Mouse (Mus musculus): Measurements from ENCODE around the gene Coil. TPM values are rescaled to one million over a fixed set of nuclear protein-coding genes. Genes with fewer than 3 reads are reported as not detected.
A peak's percentile ranks its signal among the peaks of the same experiment; 100 is the strongest.

Gene Coil
- total and polyA plus RNA-seq, 2 experiments, result 2.7 TPM

- Histone ChIP-seq H3K4me1 (ENCODE audit: control insufficient read depth, insufficient read depth, low read length) (peaks cover 14% of the 10 kb centered on the region), H3K4me3 (ENCODE audit: insufficient read depth, low read depth, low read length) (no peak overlapping the region), H3K79me2 (ENCODE audit: control insufficient read depth, insufficient read depth, low read length) (0 out of 2 replicates have a peak, but pooled peaks cover under 1% of the 10 kb centered on the region), H3K9ac (ENCODE audit: low read depth, low read length) (no peak overlapping the region), H3K36me3 (ENCODE audit: control insufficient read depth, insufficient read depth, low read length) (peaks cover 32% of the 10 kb centered on the region), H3K27ac (replicated peaks; ENCODE audit: insufficient read depth, low read depth, low read length) (0 out of 2 replicates have a peak overlapping the region, but pooled peaks have one; percentile 13), H3K27me3 (ENCODE audit: control insufficient read depth, insufficient read depth, low read length) (no peaks in the 10 kb centered on the region)
- WGBS, result 62% methylated on average over 9 of the region's 9 CpGs
- peak; percentile 53 for DNase-seq (ENCODE audit: extremely low read depth, low read depth, low spot score)
- TF ChIP-seq POLR2A (IDR thresholded peaks at IDR 0.05; ENCODE audit: extremely low read depth, insufficient read depth, low read length) (no peak), CTCF (IDR thresholded peaks at IDR 0.05; ENCODE audit: low read depth, low read length) (peak; percentile 22; the same call in 1 of the 2 replicates)
Observed at GRCm38 (mm10) chr11:89020681-89021305, 50.7 kb downstream of the Coil start.

- Histone ChIP-seq H3K79me2 (ENCODE audit: control insufficient read depth, insufficient read depth, low read length) (no peaks in the 10 kb centered on the region), H3K4me1 (ENCODE audit: control insufficient read depth, insufficient read depth, low read length) (peaks cover 14% of the 10 kb centered on the region), H3K9ac (ENCODE audit: low read depth, low read length) (no peak overlapping the region), H3K27me3 (ENCODE audit: control insufficient read depth, insufficient read depth, low read length) (no peaks in the 10 kb centered on the region), H3K27ac (replicated peaks; ENCODE audit: insufficient read depth, low read depth, low read length) (peak overlapping the region; percentile 5; the same call in 1 of the 2 replicates), H3K36me3 (ENCODE audit: control insufficient read depth, insufficient read depth, low read length) (peaks cover 24% of the 10 kb centered on the region), H3K4me3 (ENCODE audit: insufficient read depth, low read depth, low read length) (no peak overlapping the region)
- TF ChIP-seq POLR2A (IDR thresholded peaks at IDR 0.05; ENCODE audit: extremely low read depth, insufficient read depth, low read length) (no peak), CTCF (IDR thresholded peaks at IDR 0.05; ENCODE audit: low read depth, low read length) (no peak)
- DNase-seq (ENCODE audit: extremely low read depth, low read depth, low spot score), result no peak
- 38% methylated on average over 7 of the region's 7 CpGs for WGBS
Observed at GRCm38 (mm10) chr11:89021687-89022086, 51.6 kb downstream of the Coil start.

GRCm38 (mm10) chr11:89022120-89022731 lies 52.2 kb downstream of the Coil start:
- WGBS, result 63% methylated on average over 8 of the region's 8 CpGs
- Histone ChIP-seq H3K36me3 (ENCODE audit: control insufficient read depth, insufficient read depth, low read length) (peaks cover 20% of the 10 kb centered on the region), H3K27ac (replicated peaks; ENCODE audit: insufficient read depth, low read depth, low read length) (0 out of 2 replicates have a peak overlapping the region, but pooled peaks have one; percentile 5), H3K4me1 (ENCODE audit: control insufficient read depth, insufficient read depth, low read length) (peaks cover 14% of the 10 kb centered on the region), H3K4me3 (ENCODE audit: insufficient read depth, low read depth, low read length) (no peak overlapping the region), H3K79me2 (ENCODE audit: control insufficient read depth, insufficient read depth, low read length) (no peaks in the 10 kb centered on the region), H3K27me3 (ENCODE audit: control insufficient read depth, insufficient read depth, low read length) (no peaks in the 10 kb centered on the region), H3K9ac (ENCODE audit: low read depth, low read length) (no peak overlapping the region)
- DNase-seq (ENCODE audit: extremely low read depth, low read depth, low spot score), result no peak
- TF ChIP-seq POLR2A (IDR thresholded peaks at IDR 0.05; ENCODE audit: extremely low read depth, insufficient read depth, low read length), result no peak
- no peak for TF ChIP-seq CTCF (IDR thresholded peaks at IDR 0.05; ENCODE audit: low read depth, low read length)

GRCm38 (mm10) chr11:89023477-89023876 lies 53.4 kb downstream of the Coil start:
- Histone ChIP-seq H3K79me2 (ENCODE audit: control insufficient read depth, insufficient read depth, low read length) (no peaks in the 10 kb centered on the region), H3K27me3 (ENCODE audit: control insufficient read depth, insufficient read depth, low read length) (no peaks in the 10 kb centered on the region), H3K4me3 (ENCODE audit: insufficient read depth, low read depth, low read length) (no peak overlapping the region), H3K36me3 (ENCODE audit: control insufficient read depth, insufficient read depth, low read length) (peaks cover 11% of the 10 kb centered on the region), H3K4me1 (ENCODE audit: control insufficient read depth, insufficient read depth, low read length) (peaks cover 14% of the 10 kb centered on the region), H3K9ac (ENCODE audit: low read depth, low read length) (no peak overlapping the region), H3K27ac (replicated peaks; ENCODE audit: insufficient read depth, low read depth, low read length) (peak overlapping the region; percentile 42)
- 55% methylated on average over 10 of the region's 10 CpGs for WGBS
- TF ChIP-seq CTCF (IDR thresholded peaks at IDR 0.05; ENCODE audit: low read depth, low read length), result no peak
- TF ChIP-seq POLR2A (IDR thresholded peaks at IDR 0.05; ENCODE audit: extremely low read depth, insufficient read depth, low read length), result no peak
- peak; percentile 45 for DNase-seq (ENCODE audit: extremely low read depth, low read depth, low spot score)

DNA sequence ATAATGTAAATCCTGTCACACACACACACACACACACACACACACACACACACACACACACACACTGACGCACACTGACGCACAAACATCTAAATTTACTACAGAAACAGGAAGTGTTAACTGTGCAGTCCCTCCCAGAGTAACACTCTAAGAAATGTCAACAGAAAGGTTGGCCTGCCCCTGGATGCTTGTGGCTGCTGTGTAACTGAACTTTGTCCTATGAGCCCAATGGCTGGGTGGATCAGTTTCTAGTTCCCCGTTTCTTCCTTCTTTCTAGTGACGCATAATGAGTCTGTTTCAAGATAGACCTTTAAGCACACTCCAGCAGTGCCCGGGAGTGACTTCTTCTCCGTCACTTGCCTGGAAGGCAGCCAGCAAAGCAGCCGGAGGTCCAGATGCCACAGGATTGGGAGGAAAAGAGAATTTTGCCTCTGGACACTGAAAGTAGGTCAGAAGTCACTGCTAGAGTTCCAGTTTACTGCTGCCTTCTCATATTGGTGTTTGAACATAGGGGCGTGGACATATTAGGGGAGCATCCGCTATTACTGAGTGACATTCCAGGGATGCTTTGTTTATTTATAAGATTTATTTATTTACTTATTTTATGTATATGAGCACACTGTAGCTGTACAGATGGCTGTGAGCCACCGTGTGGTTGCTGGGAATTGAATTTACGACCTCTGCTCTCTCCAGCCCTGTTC lies 54.3 kb downstream of the Coil start:
- Histone ChIP-seq H3K4me1 (ENCODE audit: control insufficient read depth, insufficient read depth, low read length) (peaks cover 14% of the 10 kb centered on the region), H3K79me2 (ENCODE audit: control insufficient read depth, insufficient read depth, low read length) (no peaks in the 10 kb centered on the region), H3K27me3 (ENCODE audit: control insufficient read depth, insufficient read depth, low read length) (no peaks in the 10 kb centered on the region), H3K4me3 (ENCODE audit: insufficient read depth, low read depth, low read length) (peak overlapping the region; percentile 29; the same call in 1 of the 2 replicates), H3K36me3 (ENCODE audit: control insufficient read depth, insufficient read depth, low read length) (peaks cover 7% of the 10 kb centered on the region; the same call in 1 of the 2 replicates), H3K27ac (replicated peaks; ENCODE audit: insufficient read depth, low read depth, low read length) (peak overlapping the region; percentile 92), H3K9ac (ENCODE audit: low read depth, low read length) (peak overlapping the region; percentile 64)
- WGBS, result 2% methylated on average over 11 of the region's 11 CpGs
- DNase-seq (ENCODE audit: extremely low read depth, low read depth, low spot score), result peak; percentile 94
- no peak for TF ChIP-seq POLR2A (IDR thresholded peaks at IDR 0.05; ENCODE audit: extremely low read depth, insufficient read depth, low read length)
- no peak for TF ChIP-seq CTCF (IDR thresholded peaks at IDR 0.05; ENCODE audit: low read depth, low read length)
